Mouse (Mus musculus): Measurements from ENCODE around the gene Eef1b2. TPM values are rescaled to one million over a fixed set of nuclear protein-coding genes. Genes with fewer than 3 reads are reported as not detected.

Gene Eef1b2
- polyA plus RNA-seq (2014; fragmentation: Illumina TruSeq; extraction: RNeasy Lipid Tissue Mini Kit (QIAGEN cat#74804)): 1,027 TPM

DNA sequence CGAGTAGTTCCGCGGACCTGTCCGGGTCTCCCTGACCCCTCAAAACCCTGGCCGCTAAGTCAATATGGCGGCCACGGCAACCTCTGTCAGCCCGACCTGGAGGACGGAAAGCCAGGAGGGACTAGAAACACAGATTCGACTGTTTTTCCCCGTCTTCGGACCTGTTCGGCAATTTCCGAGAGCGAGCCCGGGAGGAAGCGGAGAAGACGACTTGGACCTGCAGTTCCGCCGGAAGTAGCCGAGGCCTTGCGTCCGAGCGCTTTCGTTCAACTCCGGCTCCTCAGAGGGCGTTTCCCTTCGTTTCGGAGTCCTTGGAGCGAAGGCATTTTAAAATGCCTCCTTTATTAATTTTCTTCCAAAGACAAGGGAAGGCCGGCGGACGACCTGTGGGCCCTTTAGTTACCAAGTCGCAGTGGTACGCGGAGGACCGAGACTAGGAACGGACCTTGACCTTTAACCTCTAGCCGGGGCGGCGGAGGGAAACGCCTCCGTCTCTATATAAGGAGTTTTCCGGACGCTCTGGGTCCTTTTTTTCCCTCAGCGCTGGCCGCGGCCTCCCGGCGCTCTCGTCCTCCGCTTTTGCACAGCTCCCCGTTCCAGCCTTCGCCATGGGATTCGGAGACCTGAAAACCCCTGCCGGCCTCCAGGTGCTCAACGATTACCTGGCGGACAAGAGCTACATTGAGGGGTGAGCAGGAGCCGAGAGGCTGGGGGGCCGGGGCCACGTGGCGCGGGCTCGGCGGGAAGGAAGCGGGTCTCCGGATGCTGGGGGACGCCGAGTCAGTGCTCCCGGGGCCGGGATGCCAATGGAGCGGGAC lies at the start of gene Eef1b2, which contains the start of gene Ndufs1:
TSS of gene Eef1b2 (plus strand) at position 222 of the 818 bp plus-strand sequence.
TSS of gene Ndufs1 (minus strand) at position 230 of the 818 bp plus-strand sequence.

DNA sequence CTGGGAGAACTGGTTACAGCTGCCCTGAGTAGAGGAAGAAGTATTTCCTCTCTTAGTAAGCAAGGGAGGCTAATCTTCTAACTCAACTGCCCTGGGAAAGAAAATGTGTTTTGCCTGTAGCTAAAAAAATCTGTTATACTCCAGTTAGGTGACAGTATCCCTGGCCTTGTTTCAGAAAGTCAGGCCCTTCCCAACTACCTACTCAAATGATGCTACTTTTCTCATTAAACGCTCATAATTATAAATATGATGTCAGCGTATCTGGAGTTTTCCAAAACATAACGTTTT lies 37.6 kb downstream of the Eef1b2 start, which contains the start of gene Gpr1:
TSS of gene Gpr1 (minus strand) at position 273 of the 288 bp plus-strand sequence.

Other genes starting within 250 kb of the Eef1b2 start
- gene Ino80d, start 62.2 kb upstream of the Eef1b2 start, polyA plus RNA-seq (2014; fragmentation: Illumina TruSeq; extraction: RNeasy Lipid Tissue Mini Kit (QIAGEN cat#74804)): 24.6 TPM
- gene Ndufs1, start within 50 bp of the Eef1b2 start, polyA plus RNA-seq (2014; fragmentation: Illumina TruSeq; extraction: RNeasy Lipid Tissue Mini Kit (QIAGEN cat#74804)): 152 TPM
- gene Gpr1, start 37.7 kb downstream of the Eef1b2 start, polyA plus RNA-seq (2014; fragmentation: Illumina TruSeq; extraction: RNeasy Lipid Tissue Mini Kit (QIAGEN cat#74804)): 3.2 TPM
- 2.2 TPM for gene Zdbf2, start 96.4 kb downstream of the Eef1b2 start, polyA plus RNA-seq (2014; fragmentation: Illumina TruSeq; extraction: RNeasy Lipid Tissue Mini Kit (QIAGEN cat#74804))

Measured in ovary, adult 10 weeks (tissue).